Mouse (Mus musculus) kidney, postnatal 4 days (tissue): ENCODE data around the gene Samd8.
A peak's percentile ranks its signal among the peaks of the same experiment; 100 is the strongest.

ENCODE experiments used
- DNase-seq, 2 experiments: peaks; one replicate each; pipeline ENCODE4 v3.0.0; 2021; ENCODE audit warnings: mixed read lengths in 2 of 2

The Samd8 gene

DNA sequence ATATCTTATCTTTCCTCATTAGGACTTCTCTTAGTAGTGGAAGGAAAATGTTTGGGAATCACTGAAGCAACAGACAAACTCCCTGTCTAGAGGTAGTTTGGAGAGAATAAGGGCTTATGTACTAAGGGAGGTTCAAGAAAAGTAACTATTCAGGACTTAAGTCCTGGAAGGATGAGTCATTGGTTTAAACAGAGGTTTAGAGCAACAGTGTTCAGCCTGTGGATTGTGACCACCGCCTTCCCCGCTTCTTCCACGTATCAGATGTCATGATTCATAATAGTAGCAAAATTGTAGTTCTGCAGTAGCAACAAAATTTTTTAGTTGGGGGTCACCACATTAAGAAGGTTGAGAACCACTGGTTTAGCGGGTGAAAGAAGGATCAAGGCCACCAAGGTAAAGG, 50.3 kb downstream of the Samd8 start:
- DNase-seq = no peak

DNA sequence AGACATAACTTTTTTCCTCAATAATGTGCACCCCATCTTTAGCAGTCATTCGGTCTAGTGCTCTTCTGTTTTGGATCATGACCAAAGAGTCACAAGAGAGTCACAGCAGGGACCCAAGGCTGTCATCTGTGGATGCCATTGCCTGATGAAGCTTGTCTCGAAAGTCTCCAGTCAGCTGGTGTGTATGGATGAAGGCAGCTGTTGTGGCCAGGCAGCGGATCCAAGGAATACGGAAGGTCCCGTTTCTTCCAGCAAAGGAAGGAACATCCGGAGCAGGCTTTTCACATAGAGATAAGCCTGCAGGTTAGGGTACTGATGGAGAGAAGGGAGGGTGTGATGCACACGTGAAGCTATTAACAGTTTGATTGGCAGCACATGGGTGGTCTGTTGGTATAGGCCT, 51.3 kb downstream of the Samd8 start:
- no peak for DNase-seq

GRCm38 (mm10) chr14:21802543-21803206, 52.3 kb downstream of the Samd8 start:
- no peak for DNase-seq

DNA sequence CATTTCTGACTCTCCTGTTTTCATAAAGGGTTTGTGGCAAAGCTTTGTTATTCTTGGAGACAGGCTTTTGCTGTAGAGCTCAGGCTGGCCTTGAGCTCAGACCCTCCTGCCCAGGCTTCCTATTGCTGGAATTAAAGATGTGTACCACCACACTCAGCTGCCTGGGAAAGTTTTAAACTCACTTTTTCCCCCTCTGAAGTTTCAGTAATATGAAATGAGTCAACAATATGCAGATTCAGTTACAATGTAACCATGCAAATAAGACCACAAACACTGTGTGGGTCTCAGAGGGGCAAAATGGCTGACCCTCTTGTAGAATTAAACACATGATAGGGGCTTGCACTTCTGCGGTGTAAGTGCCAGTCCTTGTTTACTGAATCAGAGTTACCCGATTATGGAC, 55.9 kb downstream of the Samd8 start:
- DNase-seq = no peak

- no peak for DNase-seq
Observed at GRCm38 (mm10) chr14:21806631-21807160, 56.4 kb downstream of the Samd8 start.

GRCm38 (mm10) chr14:21808208-21808922, 58.0 kb downstream of the Samd8 start:
- DNase-seq = no peak

DNA sequence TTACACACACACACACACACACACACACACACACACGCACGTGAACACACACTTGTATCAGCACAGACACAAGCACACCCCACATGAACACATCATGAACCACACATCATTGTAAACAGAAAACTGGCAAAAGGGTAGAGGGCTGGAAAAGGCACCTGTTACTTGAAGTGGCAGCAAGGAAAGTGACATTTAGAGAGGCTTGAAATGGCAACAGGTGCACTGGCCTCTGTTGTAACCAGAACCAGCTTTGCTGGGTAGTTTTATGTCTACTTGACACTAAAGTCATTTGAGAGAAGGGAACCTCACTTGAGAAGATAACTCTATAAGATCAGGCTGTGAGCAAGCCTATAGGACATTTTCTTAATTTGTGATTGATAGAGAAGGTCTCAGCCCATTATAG, 59.1 kb downstream of the Samd8 start:
- no peak for DNase-seq

GRCm38 (mm10) chr14:21811301-21811700, 61.0 kb downstream of the Samd8 start:
- DNase-seq = no peak

DNA sequence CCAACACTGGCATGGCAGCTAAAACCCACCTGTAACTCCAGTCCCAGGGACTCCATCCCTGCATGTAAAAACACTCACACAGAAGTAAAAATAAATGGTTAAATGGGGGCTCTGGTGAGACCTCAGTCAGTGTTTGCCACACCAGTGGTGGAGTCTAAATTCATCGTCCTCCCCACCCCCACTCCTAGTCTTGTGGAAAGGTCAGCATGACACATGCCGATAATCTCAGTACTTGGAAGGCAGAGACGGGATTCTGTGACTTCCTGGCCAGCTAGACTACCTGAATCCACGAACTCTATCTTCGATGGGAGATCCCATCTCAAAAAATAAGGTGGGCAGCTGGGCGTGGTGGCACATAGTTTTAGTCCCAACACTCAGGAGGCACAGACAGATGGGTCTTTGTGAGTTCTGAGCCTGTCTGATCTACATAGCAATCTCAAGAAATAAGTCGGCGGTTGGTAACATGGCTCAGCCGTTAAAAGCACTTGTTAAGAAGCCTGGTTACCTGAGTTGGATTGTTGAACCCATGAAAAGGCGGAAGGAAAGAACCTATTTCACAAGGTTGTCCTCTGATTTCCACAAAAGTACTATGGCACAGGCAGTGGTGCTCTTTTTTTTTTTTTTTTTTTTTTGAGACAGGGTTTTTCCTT, 61.5 kb downstream of the Samd8 start:
- no peak for DNase-seq

- DNase-seq = peak; percentile 75 to 83
Observed at GRCm38 (mm10) chr14:21812590-21813162, 62.3 kb downstream of the Samd8 start.

- DNase-seq = no peak
Observed at GRCm38 (mm10) chr14:21813216-21813615, 62.9 kb downstream of the Samd8 start.

DNA sequence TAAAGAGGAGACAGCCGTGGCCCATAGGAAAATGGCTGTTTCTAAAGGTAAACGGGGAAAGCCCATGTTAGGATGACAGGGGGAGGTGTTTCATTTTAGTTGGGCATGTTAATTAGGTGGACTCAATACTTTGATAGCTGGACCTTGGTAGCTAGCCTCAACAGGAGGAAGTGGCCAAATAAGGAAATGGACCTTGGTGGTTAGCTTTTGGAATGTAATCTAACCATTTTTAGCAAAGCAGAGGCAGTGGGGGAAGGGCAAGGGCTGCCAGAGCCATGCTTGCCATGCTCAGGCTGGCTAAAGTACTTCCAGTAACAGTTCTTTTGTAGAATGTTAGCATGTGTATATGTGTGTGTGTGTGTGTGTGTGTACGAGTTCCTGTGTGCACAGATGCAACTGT, 63.5 kb downstream of the Samd8 start:
- peak in 1 of 2 experiments; percentile 49 for DNase-seq

GRCm38 (mm10) chr14:21814606-21815005, 64.3 kb downstream of the Samd8 start:
- DNase-seq = no peak

- no peak for DNase-seq
Observed at GRCm38 (mm10) chr14:21816255-21816654, 65.9 kb downstream of the Samd8 start.

- DNase-seq = no peak
Observed at GRCm38 (mm10) chr14:21817453-21817852, 67.1 kb downstream of the Samd8 start.

GRCm38 (mm10) chr14:21820880-21821505, 70.7 kb downstream of the Samd8 start:
- DNase-seq = no peak

DNA sequence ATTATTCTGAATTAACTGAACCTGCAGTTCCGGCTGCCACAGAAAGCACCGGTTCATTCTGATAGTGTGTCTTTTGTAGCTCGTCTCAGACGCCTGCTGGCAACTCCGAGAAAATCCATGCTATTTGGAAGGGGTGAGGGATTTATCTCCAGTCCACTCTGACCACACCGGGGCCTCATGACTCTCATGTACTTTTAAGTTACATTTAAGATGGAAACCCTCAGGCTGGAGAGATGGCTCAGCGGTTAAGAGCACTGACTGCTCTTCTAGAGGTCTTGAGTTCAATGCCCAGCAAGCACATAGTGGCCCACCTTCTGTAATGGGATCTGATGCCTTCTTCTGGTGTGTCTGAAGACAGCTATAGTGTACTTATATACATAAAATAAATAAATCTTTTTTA, 72.0 kb downstream of the Samd8 start:
- peak in 1 of 2 experiments; percentile 29 for DNase-seq

- DNase-seq = peak; percentile 87 to 92
Observed at GRCm38 (mm10) chr14:21822795-21823374, 72.6 kb downstream of the Samd8 start.

DNA sequence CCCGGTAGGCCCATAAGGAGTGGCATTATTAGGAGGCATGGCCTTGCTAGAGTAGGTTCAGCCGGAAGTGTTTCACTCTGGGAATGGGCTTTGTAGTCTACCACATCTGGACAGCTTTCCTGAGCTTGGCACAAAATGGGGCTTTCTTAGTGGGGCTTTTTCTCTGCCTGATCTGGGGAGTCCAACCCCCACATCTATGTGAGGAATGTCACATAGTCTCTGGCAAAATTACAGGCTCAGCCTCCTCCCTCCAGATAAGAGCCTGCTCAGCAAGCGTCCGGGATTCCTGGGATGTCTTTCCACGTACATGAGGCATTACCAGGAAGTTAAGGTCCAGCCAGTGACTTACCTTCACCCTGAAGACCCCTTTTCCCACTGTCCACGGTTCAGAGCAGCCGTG, 73.6 kb downstream of the Samd8 start:
- peak in 1 of 2 experiments; percentile 27 for DNase-seq

DNA sequence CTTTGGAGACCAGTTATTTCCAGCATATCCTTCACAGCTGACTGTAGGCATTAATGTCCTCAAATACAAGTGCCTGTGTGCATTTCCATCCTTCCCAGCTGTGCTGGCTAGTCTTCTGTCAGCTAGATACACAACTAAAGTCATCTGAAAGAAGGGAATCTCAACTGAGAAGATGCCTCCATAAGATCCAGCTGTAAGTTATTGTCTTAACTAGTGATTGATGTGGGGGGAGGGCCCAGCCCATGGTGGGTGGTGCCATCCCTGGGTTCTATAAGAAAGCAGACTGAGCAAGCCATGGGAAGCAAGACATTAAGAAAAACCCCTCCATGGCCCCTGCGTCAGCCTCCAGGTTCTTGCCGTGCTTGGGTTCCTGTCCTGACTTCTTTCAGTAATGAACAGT, 74.6 kb downstream of the Samd8 start, which contains the start of gene Vdac2:
TSS of gene Vdac2 (plus strand) at position 301 of the 400 bp plus-strand sequence.
- DNase-seq = no peak

DNA sequence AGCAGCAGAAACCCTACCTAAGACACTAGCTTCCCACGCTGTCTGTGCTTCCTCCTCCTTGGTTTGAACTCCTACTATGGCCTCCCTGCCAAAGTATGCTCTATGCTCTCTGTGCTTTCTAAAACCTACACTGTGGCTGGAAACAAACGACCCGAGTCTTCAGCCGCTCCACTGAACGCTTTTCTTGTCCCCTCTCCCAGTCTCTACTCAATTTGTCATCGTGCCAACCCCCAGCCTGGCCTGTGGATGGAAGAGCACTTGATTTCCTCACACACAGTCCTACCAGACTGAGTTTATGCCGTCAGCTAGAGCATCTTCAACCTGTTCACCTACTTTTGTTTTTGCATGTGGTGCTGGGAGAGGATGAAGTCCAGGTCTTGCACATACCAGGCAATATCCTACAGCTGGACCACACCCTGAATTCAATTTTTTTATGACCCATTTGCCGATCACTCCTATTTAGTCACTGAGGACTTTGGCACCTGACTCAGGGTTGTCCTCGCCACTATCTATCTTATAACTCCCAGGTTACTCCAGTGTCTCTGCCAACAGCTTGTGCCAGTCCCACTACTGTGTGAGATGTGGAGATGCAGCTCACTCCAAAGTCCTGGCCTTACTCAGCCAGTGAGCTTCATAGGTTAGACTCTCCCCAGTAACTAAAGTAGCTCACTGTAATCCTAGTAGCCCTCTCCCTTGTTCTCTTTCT, 75.6 kb downstream of the Samd8 start:
- peak in 1 of 2 experiments; percentile 26 for DNase-seq
